Mouse (Mus musculus) left cerebral cortex, adult 2 months (tissue): ENCODE measurements around the gene Flt1. TPM values are rescaled to one million over a fixed set of nuclear protein-coding genes. Genes with fewer than 3 reads are reported as not detected.
"Not testable (repeated sequence)": the region's sequence is repeated elsewhere in the genome, so short reads cannot be mapped to it uniquely, and the experiment has no call there.

Experiments
- DNase-seq, 2 experiments: peaks; one replicate each; pipeline ENCODE4 v3.0.0; 2021 to 2022; ENCODE audit warnings: low spot score in 2 of 2, mixed read lengths in 1 of 2; ENCODE audit errors: extremely low spot score in 1 of 2
- H3K27ac ChIP-seq: fragments of 200-600 bp; 2 replicates; pipeline ENCODE4 v1.8.1; 2022
- H3K4me3 ChIP-seq: fragments of 200-600 bp; 2 replicates; pipeline ENCODE4 v1.8.1; 2022
- CTCF ChIP-seq: fragments of 200-600 bp; IDR thresholded peaks from 2 replicates; pipeline ENCODE4 v1.8.1; 2022; ENCODE audit warnings: antibody characterized with exemption, mild to moderate bottlenecking, moderate library complexity
- intact Hi-C: fragments of 180-260 bp; cut with DNase I; formaldehyde crosslinking; loops from one replicate; pipeline ENCODE4 v1.15.1; 2025
- total RNA-seq, 2 experiments: library from RNA; stranded (reverse); gene quantifications; 2 replicates each; pipeline ENCODE4 v1.2.3; 2021

Flt1 gene
- total RNA-seq, 2 experiments from 2014 or later = 35.2 to 37.9 TPM

DNA sequence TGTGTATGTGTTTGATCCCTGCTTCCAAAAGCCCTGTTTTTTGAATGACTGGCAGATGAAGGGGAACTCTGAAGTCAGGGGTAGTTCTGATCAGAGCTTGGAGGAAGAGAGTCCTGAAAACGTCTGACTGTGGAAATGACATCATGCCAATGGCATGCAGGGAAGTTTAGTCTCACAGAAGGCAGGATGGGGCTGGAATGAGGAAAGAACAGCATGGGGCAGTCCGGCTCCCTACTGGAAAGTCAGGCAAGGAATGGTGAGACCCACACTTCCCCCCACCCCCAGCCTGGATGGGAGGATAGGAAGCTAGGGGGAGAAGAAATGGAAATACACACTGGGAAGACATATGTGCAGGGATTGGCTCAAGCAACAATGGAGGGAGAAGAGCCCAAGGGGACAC, 105.6 kb downstream of the Flt1 start:
- DNase-seq = no peak
- H3K27ac ChIP-seq = no peak overlapping the region
- H3K4me3 ChIP-seq = no peak overlapping the region
- intact Hi-C loops = no loop called here
- TF ChIP-seq CTCF = no peak

DNA sequence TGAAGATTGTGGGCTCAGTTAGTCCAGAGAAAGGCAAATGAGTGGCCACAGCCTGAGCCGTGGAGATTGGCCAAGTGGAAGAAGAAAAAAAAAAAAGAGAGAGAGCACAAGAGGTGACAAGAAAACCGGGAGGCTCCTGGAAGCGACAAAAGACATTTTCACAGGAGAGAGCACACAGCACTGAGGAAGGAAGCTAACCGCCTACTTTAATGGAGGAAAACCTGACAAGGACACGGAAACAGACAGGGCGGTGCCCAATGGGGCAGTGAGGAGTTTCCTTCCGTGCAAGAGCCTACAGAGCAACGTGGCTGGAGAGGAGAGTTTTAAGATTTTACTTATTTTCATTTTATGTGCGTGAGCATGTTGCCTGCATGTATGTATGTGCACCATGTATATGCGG, 107.6 kb downstream of the Flt1 start:
- TF ChIP-seq CTCF = no peak
- H3K4me3 ChIP-seq = no peak overlapping the region
- no peak overlapping the region for H3K27ac ChIP-seq
- intact Hi-C loops = no loop called here
- no peak for DNase-seq

DNA sequence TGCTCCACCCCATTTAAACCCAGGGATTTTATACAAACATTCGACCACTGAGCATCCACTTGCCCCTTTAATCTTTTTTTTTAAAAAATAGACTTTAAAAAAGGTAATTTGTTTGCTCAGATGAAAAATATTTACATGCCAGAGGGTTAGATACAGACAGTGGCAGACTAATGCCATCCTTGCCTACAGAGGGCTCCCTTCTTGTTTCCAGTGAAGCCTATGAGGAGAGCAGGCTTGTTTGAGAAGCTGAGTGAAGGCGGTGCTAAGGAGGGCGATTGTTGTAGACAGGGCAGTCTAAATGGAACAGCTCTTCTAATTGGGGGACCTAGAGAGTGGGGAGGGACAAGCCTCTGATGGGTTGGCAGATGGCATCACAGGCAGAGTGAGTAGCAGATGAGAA, 109.4 kb downstream of the Flt1 start:
- DNase-seq = no peak
- no peak overlapping the region for H3K4me3 ChIP-seq
- H3K27ac ChIP-seq = no peak overlapping the region
- no peak; the same call in 1 of the 2 replicates for TF ChIP-seq CTCF
- intact Hi-C loops = no loop called here

DNA sequence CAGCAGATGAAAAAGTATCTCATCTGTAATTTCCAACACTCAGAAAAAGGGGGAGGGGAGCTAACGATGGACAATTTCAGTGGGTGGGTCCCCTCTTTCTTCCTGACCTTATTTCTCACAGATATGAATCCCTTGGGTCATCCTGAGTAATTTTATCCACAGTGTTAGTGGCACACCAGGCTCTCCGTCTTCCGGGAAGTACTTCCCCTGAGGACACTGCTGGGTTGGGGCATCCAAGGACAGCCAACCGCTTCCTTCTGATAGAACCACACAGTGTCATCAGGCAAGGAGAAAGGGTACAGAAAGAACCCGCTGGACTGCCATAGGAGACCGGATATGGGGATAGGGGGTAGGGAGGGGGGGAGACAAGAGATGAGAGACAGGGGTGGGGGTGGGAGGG, 111.2 kb downstream of the Flt1 start:
- intact Hi-C loops = no loop called here
- H3K27ac ChIP-seq = no peak overlapping the region
- DNase-seq = no peak

DNA sequence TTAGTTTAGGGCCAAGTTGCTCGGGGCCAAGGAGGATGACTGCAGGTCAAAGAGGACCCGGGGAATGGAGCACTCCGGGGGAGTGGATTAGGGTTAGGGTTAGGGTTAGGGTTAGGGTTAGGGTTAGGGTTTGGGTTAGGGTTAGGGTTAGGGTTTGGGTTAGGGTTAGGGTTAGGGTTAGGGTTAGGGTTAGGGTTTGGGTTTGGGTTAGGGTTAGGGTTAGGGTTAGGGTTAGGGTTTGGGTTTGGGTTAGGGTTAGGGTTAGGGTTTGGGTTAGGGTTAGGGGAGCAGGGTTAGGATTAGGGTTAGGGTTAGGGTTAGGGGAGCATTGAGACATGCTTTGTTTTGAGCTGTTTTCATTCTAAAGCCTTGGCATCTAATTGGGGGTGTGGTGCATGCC, 114.5 kb downstream of the Flt1 start:
- H3K27ac ChIP-seq, DNase-seq, intact Hi-C loops, H3K4me3 ChIP-seq: not testable (repeated sequence)

More for the DNA sequence above, 111.2 kb downstream of the Flt1 start:
- no peak overlapping the region for H3K4me3 ChIP-seq
- no peak for TF ChIP-seq CTCF

DNA sequence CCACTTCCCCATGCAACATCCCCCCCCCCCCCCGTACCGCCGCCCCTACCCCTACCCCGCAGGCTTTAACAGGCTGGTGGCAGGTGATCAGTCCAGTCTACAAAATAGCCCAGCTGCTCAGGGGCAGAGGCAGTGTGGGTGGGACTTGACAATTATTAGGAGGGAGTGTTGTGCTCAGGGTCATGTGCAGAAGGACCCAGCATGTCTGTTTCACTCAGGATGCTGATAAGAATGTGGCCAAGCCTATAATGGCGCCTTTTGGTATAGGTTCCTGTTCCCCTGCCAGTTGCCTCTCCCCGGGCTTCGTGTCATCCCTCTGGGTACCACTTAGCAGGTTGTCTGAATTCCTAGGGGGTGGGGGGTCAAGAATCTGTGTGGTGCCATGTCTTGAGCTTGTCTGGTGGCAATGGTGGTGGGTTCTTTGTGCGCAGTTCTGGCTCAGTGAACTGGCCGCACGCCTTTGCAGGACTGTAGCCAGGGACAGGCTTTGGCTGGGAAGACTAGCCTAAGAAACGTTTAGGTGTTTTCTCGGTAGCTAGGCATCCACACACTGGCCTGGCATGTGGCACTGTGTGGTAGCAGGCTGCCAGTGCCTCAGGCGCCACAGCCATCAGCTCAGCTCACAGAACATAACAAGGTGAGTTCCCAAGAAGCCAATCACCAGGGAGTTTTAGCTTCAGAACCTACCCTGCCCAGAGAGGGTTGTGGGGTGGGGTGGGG, 118.4 kb downstream of the Flt1 start:
- TF ChIP-seq CTCF = no peak
- no peak overlapping the region for H3K27ac ChIP-seq
- no peak for DNase-seq
- H3K4me3 ChIP-seq = no peak overlapping the region
- intact Hi-C loops = no loop called here

DNA sequence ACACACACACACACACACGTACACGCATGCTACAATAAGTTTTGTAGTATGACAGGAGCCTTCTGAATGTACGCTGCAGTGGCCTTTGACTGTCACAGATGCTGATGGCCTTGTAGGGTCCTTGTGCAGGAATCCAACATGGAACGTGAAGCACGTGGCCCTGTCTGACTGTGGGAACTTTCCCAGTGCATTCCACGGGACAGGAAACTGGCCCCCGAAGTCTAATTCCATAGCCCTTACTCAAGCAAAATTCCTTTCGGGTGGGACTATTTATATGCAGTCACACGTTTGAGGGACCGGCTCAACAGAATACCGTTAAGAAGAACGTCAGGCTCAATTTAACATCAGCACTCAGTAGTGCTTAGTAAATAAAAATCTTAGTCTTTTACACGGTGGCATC, 119.1 kb downstream of the Flt1 start:
- DNase-seq = no peak
- Histone ChIP-seq H3K27ac (no peak overlapping the region), H3K4me3 (no peak overlapping the region)
- intact Hi-C loops = no loop called here
- no peak for TF ChIP-seq CTCF

DNA sequence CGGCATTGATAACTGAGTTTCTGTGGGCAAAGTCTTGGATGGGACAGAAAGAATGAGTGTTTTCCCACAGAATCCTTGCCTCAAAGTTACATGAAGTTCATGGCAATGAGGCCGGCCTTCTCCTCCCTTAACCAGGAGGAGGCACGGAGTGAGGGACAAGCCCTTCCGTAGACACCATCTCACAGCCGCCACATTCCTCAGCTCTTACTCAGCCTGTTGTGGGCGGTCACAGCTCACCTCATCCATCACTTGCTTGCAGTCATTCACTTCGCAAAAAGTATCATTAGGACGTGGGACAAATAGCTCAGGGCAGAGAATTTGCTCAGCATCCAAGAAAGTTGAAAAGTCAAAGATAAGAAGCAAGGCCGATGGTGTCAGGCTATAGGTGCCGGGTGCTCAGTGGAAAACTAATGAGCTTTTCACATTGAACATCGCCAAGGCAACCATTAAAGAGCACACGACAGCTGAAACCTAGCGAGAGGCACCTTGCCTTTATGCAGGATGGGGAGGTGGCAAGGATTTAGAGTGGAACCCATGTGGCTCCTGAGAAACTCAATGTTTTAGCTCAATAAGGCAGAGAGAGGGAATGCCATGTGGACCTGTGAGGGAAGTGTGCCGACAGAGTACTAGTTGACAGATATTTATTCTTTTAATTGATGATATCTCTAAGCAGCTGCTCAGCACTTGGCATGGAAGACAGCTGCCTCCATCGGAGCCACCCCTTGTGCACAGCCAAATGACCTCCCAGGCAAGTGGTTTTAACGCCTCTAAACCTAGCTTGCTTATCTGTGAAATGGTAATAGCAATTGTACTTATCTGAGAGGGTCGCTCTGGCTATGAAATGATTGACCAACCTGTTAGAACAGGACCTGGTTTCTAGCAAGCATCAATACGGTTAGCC, 124.1 kb downstream of the Flt1 start:
- Histone ChIP-seq H3K27ac (no peak overlapping the region), H3K4me3 (no peak overlapping the region)
- DNase-seq = no peak
- intact Hi-C loops = no loop called here
- no peak for TF ChIP-seq CTCF

DNA sequence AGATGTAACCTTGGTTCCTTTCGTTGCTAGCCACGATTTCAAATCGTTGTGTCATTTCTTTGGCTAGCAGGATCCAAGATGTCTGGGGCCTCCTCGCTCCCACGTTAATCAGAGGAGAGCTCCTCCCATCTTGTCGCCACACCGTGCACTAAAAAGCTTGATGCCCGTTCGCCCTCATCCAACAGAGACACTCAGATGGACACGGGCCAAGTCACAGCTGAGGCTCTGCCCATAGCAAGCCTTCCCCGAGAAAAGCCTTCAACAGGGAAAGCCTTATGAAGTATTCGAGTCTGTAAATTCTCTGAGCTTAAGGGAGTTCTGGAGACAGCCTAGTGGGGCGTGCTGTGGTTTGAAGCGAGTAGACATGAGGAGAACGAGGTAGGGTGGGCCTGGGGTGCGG, 128.0 kb downstream of the Flt1 start:
- no peak overlapping the region for H3K4me3 ChIP-seq
- no peak for TF ChIP-seq CTCF
- intact Hi-C loops = no loop called here
- H3K27ac ChIP-seq = no peak overlapping the region
- no peak for DNase-seq

DNA sequence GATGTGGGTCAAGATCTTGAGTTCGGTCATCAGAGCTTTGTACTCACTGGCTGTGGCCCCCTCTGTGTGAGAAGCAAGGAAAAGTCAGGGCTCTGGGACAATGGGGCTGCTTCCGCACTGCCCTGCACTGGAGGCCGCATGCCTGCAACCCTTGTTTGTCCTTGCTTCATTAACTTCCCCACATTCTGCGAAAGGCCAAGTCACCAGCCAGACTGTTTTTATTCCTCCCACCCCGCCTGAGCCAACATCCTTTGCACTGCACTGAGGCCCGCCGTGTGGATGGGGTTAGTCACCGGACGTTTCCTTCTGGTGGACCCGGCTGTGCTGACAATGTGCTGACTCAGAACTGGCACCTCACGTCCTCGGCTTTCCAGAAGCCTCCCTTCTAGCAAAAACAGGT, 136.0 kb downstream of the Flt1 start:
- Histone ChIP-seq H3K27ac (no peak overlapping the region), H3K4me3 (no peak overlapping the region)
- DNase-seq = peak in 1 of 2 experiments; percentile 30
- no peak for TF ChIP-seq CTCF
- intact Hi-C loops = no loop called here

DNA sequence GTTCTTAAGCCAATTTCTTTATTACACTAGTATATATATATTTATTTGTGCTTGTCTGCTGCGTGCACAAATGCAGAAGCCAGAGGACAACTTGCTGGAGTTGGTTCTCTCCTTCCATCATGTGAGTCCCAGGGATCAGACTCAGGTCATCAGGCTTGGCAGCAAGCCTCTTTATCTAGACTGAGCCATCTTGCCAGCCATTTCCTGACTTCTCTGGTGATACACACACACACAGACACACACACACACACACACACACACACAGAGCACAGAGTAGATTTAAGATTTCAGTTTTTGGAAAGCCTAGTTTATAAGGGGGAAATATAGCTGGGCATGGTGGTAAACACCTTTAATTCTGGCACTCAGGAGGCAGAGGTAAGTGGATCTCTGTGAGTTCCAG, 140.7 kb downstream of the Flt1 start:
- intact Hi-C loops = loop anchor here (2.0 kb wide), 1 partner anchor 264 kb away; no protein-coding TSS in a partner anchor
- TF ChIP-seq CTCF = no peak
- DNase-seq = no peak
- Histone ChIP-seq H3K27ac (no peak overlapping the region), H3K4me3 (no peak overlapping the region)

DNA sequence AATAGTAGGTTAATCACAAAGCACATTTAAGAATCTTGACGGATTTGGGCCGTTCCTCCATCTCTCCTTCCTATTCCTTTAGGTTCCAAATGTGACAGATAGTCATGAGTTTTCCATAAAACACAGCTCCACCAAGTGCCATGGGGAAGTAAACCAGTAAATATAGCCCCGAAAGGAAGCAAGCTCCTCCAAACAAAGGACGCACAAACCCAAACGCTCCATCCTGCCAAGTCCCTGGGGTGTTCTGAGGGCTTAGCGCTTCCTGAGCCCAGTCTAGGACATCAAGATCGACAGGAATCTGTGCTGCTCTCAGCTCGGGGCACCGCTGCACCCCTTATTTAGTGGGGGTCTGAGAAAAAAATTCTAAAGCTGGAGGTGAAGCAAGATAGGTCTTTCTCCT, 141.2 kb downstream of the Flt1 start:
- intact Hi-C loops = loop anchor here (2.0 kb wide), 1 partner anchor 264 kb away; no protein-coding TSS in a partner anchor
- no peak for DNase-seq
- H3K4me3 ChIP-seq = no peak overlapping the region
- H3K27ac ChIP-seq = no peak overlapping the region
- no peak for TF ChIP-seq CTCF
